Mouse (Mus musculus): ENCODE measurements around the gene Nek10. TPM values are rescaled to one million over a fixed set of nuclear protein-coding genes. Genes with fewer than 3 reads are reported as not detected.
"Not testable (repeated sequence)": the region's sequence is repeated elsewhere in the genome, so short reads cannot be mapped to it uniquely, and the experiment has no call there.

Nek10 gene
- polyA plus RNA-seq, 3 experiments from 2014 or later = not detected

- no peak for ATAC-seq
Observed at GRCm38 (mm10) chr14:14991642-14992041, 188.4 kb downstream of the Nek10 start.

- ATAC-seq = no peak
Observed at GRCm38 (mm10) chr14:15011408-15011807, 208.2 kb downstream of the Nek10 start.

GRCm38 (mm10) chr14:15014799-15015198 lies 211.6 kb downstream of the Nek10 start:
- no peak for ATAC-seq

GRCm38 (mm10) chr14:15030626-15031025 lies 227.4 kb downstream of the Nek10 start:
- not testable (repeated sequence) for ATAC-seq

- not testable (repeated sequence) for ATAC-seq
Observed at GRCm38 (mm10) chr14:15034638-15035037, 231.4 kb downstream of the Nek10 start.

GRCm38 (mm10) chr14:15048186-15048585 lies 245.0 kb downstream of the Nek10 start:
- ATAC-seq = no peak

- no peak for ATAC-seq
Observed at GRCm38 (mm10) chr14:15061496-15061895, 258.3 kb downstream of the Nek10 start.

Other genes starting within 250 kb of the Nek10 start
- gene Slc4a7, start 101.1 kb upstream of the Nek10 start, polyA plus RNA-seq (2017; shearing (Covaris generic)) = 10 to 100 TPM; 33.3 to 47.0 (median 39.2) TPM

Data from inflammation-experienced regulatory T-cells, adult 6 months (primary cell).